Mouse (Mus musculus) megakaryocyte progenitor cell, adult 5-6 weeks (primary cell): ENCODE results near the gene Mgst3. TPM values are rescaled to one million over a fixed set of nuclear protein-coding genes. Genes with fewer than 3 reads are reported as not detected.
"Not testable (repeated sequence)": the region's sequence is repeated elsewhere in the genome, so short reads cannot be mapped to it uniquely, and the experiment has no call there.

Experiments used
- ATAC-seq: replicated peaks from 2 replicates; pipeline ENCODE4 v1.8.0; 2016; ENCODE audit warnings: mild to moderate bottlenecking, moderate TSS enrichment, inconsistent platforms; ENCODE audit not compliant: poor library complexity
- total RNA-seq, 2 experiments: library from RNA; stranded (forward) in 1 of 2; stranded (reverse) in 1 of 2; fragments of 157-497, 149-512 nt in 1 of 2; fragments of 200-1000 nt in 1 of 2; gene quantifications; 2 replicates each; pipeline versions ENCODE4 v1.2.3 to v1.2.4; 2015 to 2017

Mgst3 gene
- total RNA-seq, 2 experiments from 2014 or later, result 16.5 to 18.1 TPM

DNA sequence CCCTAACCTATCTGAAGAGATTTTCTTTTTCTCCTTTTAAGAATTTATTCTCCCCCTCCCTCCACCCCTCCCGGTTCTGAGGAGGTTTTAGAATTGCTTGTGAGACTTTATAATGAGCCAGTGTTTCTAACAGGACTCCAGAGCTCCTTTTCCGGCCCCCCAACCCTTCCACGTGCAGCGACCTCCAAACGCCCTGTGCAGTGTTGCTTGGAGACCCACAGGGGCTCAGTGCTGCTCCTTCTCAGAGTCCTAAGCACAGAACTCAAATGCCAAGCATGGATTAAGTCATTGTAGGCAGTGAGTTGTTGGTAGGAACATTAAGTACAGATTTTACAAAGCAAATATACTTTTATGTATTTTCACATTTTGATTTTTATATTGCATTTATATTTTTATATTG lies 30.3 kb downstream of the Mgst3 start:
- ATAC-seq, result no peak

GRCm38 (mm10) chr1:167362819-167363218 lies 30.8 kb downstream of the Mgst3 start:
- no peak for ATAC-seq

- no peak for ATAC-seq
These were observed 33.4 kb downstream of the Mgst3 start for GRCm38 (mm10) chr1:167360268-167360667.

DNA sequence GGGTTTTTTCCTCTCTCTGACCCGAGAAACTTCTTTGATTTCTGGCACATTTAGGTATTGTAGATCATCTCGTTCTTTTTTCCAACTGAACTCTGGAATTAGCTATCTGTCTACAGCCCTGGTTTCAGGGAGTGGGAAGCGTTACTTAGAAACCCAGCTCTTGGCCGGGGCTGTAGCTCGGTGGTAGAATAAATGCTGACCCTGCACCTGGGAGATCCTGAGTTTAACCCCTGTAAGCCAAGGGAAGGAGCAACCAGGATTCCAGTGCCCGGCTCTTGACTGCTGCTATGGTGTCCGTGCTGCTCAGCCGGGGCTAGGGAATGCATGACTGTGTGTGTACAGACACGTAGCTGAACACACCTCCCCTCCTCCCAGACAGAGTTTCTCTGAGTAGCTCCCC lies 34.9 kb downstream of the Mgst3 start:
- no peak for ATAC-seq

DNA sequence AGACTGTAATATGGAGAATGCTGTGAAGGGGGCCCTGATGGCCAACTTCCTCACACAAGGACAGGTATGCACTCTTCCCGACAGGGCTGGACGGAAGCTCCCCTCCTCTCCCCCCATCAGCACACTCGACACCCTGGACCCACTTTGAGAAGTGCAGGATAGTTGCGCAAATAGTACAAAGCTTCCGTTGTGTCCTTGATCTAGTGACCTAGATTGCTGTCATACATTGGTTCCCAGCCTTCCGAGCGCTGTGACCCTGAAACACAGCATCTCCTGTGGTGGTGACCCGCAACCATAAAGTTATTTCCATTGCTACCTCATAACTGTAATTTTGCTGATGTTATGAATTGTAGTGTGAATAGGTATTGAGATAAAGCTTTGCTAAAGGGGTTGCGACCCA lies 36.3 kb downstream of the Mgst3 start:
- no peak for ATAC-seq

- no peak for ATAC-seq
These were observed 41.2 kb downstream of the Mgst3 start for GRCm38 (mm10) chr1:167352403-167352802.

- no peak; the same call in 1 of the 2 replicates for ATAC-seq
These were observed 42.8 kb downstream of the Mgst3 start for GRCm38 (mm10) chr1:167350597-167351415.

DNA sequence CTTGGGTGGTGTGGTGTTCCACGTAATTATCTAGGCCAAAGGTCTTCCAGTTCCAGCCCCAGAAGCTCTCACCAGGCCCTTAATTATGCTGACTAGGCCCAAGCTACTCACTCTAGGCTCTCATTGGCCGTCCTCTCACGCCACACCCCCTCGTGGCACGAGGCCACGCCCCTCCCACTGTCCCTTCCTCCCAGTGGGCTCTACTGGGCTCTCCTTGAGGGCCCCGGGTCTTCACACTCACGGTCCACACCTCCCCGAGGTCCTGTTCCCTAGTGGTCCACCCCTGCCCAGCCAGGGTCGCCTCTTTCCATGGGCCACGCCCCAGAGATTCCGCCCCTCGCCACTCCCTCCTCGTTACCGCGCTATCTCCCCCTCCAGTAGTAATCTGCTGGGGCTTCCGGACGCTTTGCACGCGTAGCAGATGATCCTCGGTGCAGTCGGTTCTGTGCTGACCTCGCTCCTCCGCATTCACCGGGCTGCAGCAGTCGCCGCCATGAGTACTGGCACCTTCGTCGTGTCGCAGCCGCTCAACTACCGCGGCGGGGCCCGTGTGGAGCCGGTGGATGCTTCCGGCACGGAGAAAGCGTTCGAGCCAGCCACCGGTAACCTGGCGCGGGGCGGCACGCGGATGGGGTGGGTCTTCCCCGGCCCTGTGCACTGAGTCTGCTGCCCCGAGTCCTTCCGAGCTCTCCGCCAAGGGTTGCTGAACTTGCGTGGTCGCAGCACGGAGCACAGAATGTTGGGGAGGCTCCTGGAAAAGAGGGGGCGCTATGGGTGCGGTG lies 43.6 kb downstream of the Mgst3 start, which contains the start of gene Aldh9a1:
Gene Aldh9a1 (plus strand): TSS at position 177 of the 782 bp plus-strand sequence.
- ATAC-seq, result peak; percentile 93

- ATAC-seq, result not testable (repeated sequence)
These were observed 44.4 kb downstream of the Mgst3 start for GRCm38 (mm10) chr1:167349206-167349605.

DNA sequence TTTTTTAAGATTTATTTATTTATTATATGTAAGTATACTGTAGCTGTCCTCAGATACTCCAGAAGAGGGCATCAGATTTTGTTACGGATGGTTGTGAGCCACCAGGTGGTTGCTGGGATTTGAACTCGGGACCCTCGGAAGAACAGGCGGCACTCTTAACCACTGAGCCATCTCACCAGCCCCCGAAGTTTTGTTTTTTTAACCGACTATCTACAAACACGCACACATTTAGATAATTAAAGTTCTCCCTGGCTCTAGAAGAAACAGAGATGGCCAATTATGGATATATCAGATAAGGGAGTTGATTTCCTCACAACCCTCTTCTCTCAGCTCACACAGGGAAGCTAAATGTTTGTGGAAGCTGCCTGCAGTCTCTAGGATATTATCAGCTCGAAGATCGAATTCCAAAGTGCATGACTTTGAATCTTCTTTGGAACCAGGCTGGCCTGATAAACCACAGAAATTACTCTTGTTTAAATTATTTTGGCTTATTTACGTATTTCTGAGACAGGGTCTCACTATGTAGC lies 47.6 kb downstream of the Mgst3 start:
- not testable (repeated sequence) for ATAC-seq

DNA sequence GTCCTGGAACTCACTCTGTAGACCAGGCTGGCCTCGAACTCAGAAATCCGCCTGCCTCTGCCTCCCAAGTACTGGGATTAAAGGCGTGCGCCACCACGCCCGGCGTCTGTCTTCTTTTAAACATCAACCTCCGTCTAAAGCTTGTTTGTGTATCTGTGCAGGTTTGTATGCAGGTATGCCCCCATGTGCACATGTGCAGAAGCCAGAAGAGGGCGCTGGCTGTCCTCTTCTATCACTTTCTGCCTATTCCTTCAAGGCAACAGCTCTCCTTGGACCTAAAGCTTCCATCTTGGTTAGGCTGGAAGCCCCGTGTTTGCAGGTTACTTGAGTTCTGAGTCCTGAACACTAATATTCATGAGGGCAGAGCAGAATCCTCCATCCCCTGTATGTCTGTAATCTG lies 50.8 kb downstream of the Mgst3 start:
- ATAC-seq, result no peak

GRCm38 (mm10) chr1:167340910-167341528 lies 52.6 kb downstream of the Mgst3 start:
- ATAC-seq, result 0 out of 2 replicates have a peak, but pooled peaks have one; percentile 5

GRCm38 (mm10) chr1:167340111-167340787 lies 53.4 kb downstream of the Mgst3 start:
- 0 out of 2 replicates have a peak, but pooled peaks have one; percentile 21 for ATAC-seq

DNA sequence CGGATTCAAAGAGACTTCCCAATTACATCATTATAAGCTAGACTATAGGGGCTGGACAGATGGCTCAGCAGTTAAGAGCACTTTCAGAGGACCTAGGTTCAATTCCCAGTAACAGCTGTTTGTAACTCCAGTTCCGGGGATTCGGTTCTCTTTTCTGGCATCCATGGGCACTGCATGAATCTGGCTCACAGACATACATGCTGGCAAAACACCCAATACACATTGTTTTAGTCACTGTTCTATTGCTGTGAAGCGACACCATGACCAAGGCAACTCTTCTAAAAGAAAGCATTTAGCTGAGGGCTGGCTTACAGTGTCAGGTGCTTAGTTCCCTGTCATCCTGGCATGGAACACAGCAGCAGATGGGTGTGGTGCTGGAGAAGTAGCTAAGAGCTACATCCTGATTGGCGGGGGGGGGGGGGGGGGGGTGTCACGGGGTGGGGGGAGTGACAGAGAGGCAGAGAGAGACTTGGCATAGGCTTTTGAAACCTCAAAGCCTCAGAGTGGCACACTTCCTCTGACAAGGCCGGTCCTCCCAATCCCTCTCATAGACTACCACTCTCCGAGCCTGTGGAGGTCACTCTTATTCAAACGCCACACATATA lies 54.4 kb downstream of the Mgst3 start:
- ATAC-seq, result peak; percentile 42

- ATAC-seq, result peak; percentile 68
These were observed 56.1 kb downstream of the Mgst3 start for GRCm38 (mm10) chr1:167337463-167338095.

GRCm38 (mm10) chr1:167336398-167336797 lies 57.2 kb downstream of the Mgst3 start:
- peak; percentile 11; the same call in 1 of the 2 replicates for ATAC-seq

DNA sequence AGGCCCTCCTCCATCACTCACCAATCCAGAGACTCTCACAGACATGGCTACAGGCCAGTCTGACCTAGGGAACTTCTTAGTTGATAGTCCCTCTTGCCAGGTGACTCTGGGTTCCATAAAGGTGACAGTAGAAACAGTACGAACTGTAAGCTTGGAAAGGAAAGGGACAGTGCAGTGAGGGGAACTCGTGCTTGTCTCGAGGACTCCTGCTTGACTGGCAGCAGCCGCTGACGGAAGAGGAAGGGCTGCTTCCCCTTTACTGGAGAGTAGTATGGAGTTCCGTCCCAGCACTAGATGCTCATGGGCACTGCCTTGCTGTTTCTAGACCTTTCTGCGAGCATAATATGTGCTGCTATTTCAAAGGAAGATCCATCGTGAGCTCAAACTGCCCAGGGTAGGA lies 62.5 kb downstream of the Mgst3 start:
- ATAC-seq, result peak; percentile 85

- ATAC-seq, result no peak
These were observed 64.9 kb downstream of the Mgst3 start for GRCm38 (mm10) chr1:167328776-167329175.
